Comparison of ENCODE assay signal across 20 mouse cellular contexts in genomic region chr1:53782956-53783355, GRCm38 (mm10). TPM values are rescaled to one million over a fixed set of nuclear protein-coding genes. Genes with fewer than 3 reads are reported as not detected.
DNase-seq lines count a peak whose midpoint lies in the region; ATAC-seq and TF ChIP-seq lines count a peak whose summit lies in the region.
"Had no signal": no experiment of that assay in that cellular context is flagged by ENCODE, and none has a peak within 500 bp of the region (broad histone marks: within the 10 kb centered on the region; RNA-seq: fewer than 3 reads in every experiment).

No protein-coding gene starts in this region.

- no peaks in the 10 kb centered on the region; the same call in 1 of the 2 replicates for H3K79me2 ChIP-seq in liver, adult 2 months (ENCODE audit: control insufficient read depth, insufficient read depth, low read length)

- peak overlapping the region; percentile 50 for H3K4me2 ChIP-seq in liver, embryonic 16.5 days (ENCODE audit: low read depth, low read length)
- H3K4me2 ChIP-seq: forebrain, embryonic 15.5 days; limb, embryonic 12.5 days; midbrain, embryonic 11.5 days had no signal

- no peak for DNase-seq in liver, adult 2 months (ENCODE audit: extremely low read depth, low read depth, low spot score)
- no peak for DNase-seq in liver
- DNase-seq in CD4-positive helper T cell, adult 2 months (ENCODE audit: low read depth, low spot score) = peak; percentile 43
- no peak for DNase-seq in right cerebral cortex, postnatal 10 days (ENCODE audit: low spot score in 2 of 2)
- no peak for DNase-seq in layer of hippocampus, postnatal 14 days (ENCODE audit: low spot score in 2 of 2)
- no peak for DNase-seq in retina, postnatal 1 day
- DNase-seq: cerebellum, adult 11-12 months; cerebellum, postnatal 25 days; lung, postnatal 14 days; right cerebral cortex, postnatal 14 days; thymus, postnatal 36 days had no signal

- 85% methylated on average over 1 of the region's 1 CpGs for WGBS in liver, adult 2 months
- WGBS in liver, embryonic 16.5 days (ENCODE audit: insufficient replicate concordance) = 76% methylated on average over 1 of the region's 1 CpGs

- ATAC-seq in liver, embryonic 16.5 days (ENCODE audit: low read depth) = no peak
- ATAC-seq: CD4-positive, CD25-positive, alpha-beta regulatory T cell, adult 4 months; forebrain, embryonic 15.5 days; intestine, embryonic 16.5 days had no signal

- H3K27me3 ChIP-seq in liver, adult 2 months (ENCODE audit: control insufficient read depth, insufficient read depth, low read length) = no peaks in the 10 kb centered on the region
- H3K27me3 ChIP-seq in liver, embryonic 16.5 days (ENCODE audit: control insufficient read depth, insufficient read depth, low read depth, low read length) = no peaks in the 10 kb centered on the region
- H3K27me3 ChIP-seq: forebrain, embryonic 15.5 days; limb, embryonic 12.5 days had no signal

- H3K9ac ChIP-seq in liver, adult 2 months (ENCODE audit: low read depth, low read length) = no peak overlapping the region
- no peak overlapping the region for H3K9ac ChIP-seq in liver, embryonic 16.5 days (ENCODE audit: low read depth, low read length)
- H3K9ac ChIP-seq: forebrain, embryonic 15.5 days; limb, embryonic 12.5 days had no signal

- TF ChIP-seq CTCF in liver, adult 2 months (IDR thresholded peaks at IDR 0.05; ENCODE audit: low read depth, low read length) = no peak

- no peaks in the 10 kb centered on the region for H3K36me3 ChIP-seq in liver, adult 2 months (ENCODE audit: control insufficient read depth, insufficient read depth, low read length)
- no peaks in the 10 kb centered on the region for H3K36me3 ChIP-seq in liver, embryonic 16.5 days (ENCODE audit: control insufficient read depth, insufficient read depth)
- H3K36me3 ChIP-seq: forebrain, embryonic 15.5 days; limb, embryonic 12.5 days had no signal

- H3K27ac ChIP-seq in liver, adult 2 months (replicated peaks; ENCODE audit: insufficient read depth, low read depth, low read length) = no peak overlapping the region
- H3K27ac ChIP-seq in brown adipose tissue, adult 24 weeks (replicated peaks; ENCODE audit: low read depth, low read length) = no peak overlapping the region
- H3K27ac ChIP-seq in liver, embryonic 16.5 days (ENCODE audit: low read length) = no peak overlapping the region
- H3K27ac ChIP-seq: forebrain, embryonic 15.5 days; layer of hippocampus, adult 2 months; left cerebral cortex, adult 2 months; limb, embryonic 12.5 days had no signal

- H3K4me3 ChIP-seq in liver, adult 2 months (ENCODE audit: insufficient read depth, low read depth, low read length) = peak overlapping the region; percentile 23; the same call in 1 of the 2 replicates
- H3K4me3 ChIP-seq in brown adipose tissue, adult 24 weeks (ENCODE audit: insufficient read depth, low read depth, low read length) = peak overlapping the region; percentile 28; the same call in 1 of the 2 replicates
- H3K4me3 ChIP-seq in liver, embryonic 16.5 days (ENCODE audit: low read depth, low read length) = peak overlapping the region; percentile 31
- H3K4me3 ChIP-seq: forebrain, embryonic 15.5 days; layer of hippocampus, adult 2 months; left cerebral cortex, adult 2 months; limb, embryonic 12.5 days had no signal

- peaks cover 3% of the 10 kb centered on the region; the same call in 1 of the 2 replicates for H3K4me1 ChIP-seq in liver, adult 2 months (ENCODE audit: control insufficient read depth, insufficient read depth, low read length)
- peaks cover 6% of the 10 kb centered on the region; the same call in 1 of the 2 replicates for H3K4me1 ChIP-seq in brown adipose tissue, adult 24 weeks (ENCODE audit: control insufficient read depth, insufficient read depth, insufficient read length, low read length)
- H3K4me1 ChIP-seq in liver, embryonic 16.5 days (ENCODE audit: control insufficient read depth, low read depth, low read length) = peaks cover 7% of the 10 kb centered on the region
- H3K4me1 ChIP-seq: limb, embryonic 12.5 days had no signal

- TF ChIP-seq POLR2A in liver, adult 2 months (IDR thresholded peaks at IDR 0.05; ENCODE audit: extremely low read depth, insufficient read depth, low read length) = no peak

- H3K9me3 ChIP-seq in liver, embryonic 16.5 days (replicated peaks; ENCODE audit: control insufficient read depth, low read length) = no peaks in the 10 kb centered on the region
- H3K9me3 ChIP-seq: forebrain, embryonic 15.5 days; limb, embryonic 12.5 days had no signal

RNA-seq across cellular contexts. Expression of gene Stk17b, which starts 2.1 kb away (rescaled TPM):
- total RNA-seq in liver, adult 2 months (2014; rRNA removed) = 6.7 and 7.2 TPM in 2 replicates
- polyA plus RNA-seq in liver, adult 2 months (2012; rRNA removed) = 0.82 and 1.00 TPM in 2 replicates
- polyA plus RNA-seq in brown adipose tissue, adult 24 weeks (2012; ENCODE audit: insufficient read depth, insufficient read length, missing spikeins) = 13.5 and 13.9 TPM in 2 replicates
- polyA plus RNA-seq in liver, embryonic 16.5 days (2015; fragmentation: Nextera tagmentation; extraction: Ambion mirVana) = 21.7 and 22.9 TPM in 2 replicates
- total RNA-seq in layer of hippocampus, postnatal 14 days (2021) = 1 to 10 TPM; 5.6 to 7.2 TPM
